Mouse (Mus musculus) neural tube, embryonic 10.5 days (tissue): Measurements from ENCODE around the gene Eif2b3.

Experiments
- DNase-seq: peaks from one replicate; pipeline ENCODE4 v3.0.0-alpha.2; 2017; ENCODE audit warnings: low spot score; ENCODE audit errors: extremely low spot score

Eif2b3 gene

DNA sequence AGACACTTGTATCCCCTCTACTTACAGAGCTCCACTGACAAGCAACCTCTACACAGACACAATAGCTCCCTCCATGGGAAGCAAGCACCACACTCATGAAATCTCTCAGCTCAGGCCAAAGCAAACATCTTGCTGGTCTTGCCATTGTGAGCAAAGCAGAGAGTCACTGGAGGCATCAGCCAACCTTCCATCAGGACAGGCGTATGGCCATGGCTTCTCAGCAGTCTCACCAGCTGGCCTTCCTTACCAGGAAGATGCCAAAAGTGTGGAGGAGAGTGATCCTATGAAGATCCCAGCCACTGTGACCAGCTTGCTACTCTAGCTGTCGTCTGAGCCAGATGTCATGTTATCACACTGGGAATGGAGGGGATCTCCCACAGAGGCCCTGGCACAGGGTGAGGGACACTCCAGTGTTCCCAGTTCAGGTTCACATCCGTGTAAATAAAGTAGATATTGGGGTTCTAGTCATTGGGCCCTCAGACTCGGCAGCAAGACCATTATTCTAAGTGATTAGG, 4.2 kb upstream of the Eif2b3 start:
- no peak for DNase-seq

DNA sequence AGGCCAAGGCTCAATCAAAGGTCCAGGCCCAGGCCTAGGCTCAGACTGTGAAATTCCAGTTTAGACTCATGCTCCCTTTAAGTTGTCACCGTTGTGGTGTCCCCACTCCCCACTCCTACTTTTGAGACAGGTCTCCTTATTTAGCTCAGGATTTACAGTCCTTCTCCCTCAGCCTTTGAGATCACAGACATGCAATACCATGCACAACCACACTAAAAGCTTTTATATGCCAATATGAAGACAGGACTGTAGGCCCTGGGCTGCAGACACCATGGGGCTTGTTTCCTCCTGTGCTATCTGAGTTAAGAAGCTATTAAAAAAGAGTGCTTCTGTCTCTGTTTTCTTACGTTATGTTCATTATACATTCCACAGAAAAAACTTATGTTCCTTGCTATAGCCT, 1.5 kb upstream of the Eif2b3 start:
- DNase-seq = no peak

- no peak for DNase-seq
These were observed 875 bp upstream of the Eif2b3 start for GRCm38 (mm10) chr4:117018327-117018726.

DNA sequence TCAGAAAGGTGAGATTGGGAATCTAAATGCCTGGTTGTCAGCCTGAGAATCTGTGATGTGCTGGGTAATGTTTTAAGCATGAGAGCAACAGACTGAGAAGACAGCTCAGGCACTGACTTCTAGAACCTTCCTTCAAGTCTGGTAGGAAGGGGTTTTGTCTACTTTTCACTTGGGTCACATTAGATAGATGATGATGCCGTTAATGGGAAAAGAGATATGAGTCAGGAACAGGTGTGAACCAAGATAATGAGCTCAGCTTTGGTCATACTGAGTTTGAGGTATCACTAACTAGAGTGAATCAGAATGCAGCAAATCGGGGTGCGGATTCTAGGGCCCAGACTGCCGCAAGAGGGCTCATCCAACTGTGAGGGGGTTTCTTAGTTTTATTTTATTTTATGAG, 4.3 kb downstream of the Eif2b3 start:
- no peak for DNase-seq

DNA sequence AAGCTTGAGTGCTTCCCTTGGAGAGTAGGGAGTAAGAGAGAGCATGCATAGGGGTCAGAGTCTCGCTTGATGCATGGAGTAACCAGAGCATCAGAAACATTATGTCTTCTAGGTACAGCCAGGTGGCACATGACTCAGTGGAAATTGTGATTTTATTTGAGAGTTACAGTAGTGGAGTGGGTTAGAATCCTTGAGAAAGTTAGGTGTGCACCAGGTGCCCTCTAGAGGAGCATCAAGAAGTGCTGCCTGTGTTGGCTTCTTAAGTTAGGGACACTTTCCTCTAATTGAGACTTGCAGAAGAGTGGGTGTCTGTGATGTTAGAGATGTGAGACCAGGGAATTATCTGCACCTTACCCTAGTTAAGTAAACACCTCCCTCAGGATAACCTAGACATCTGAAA, 11.9 kb downstream of the Eif2b3 start:
- no peak for DNase-seq

GRCm38 (mm10) chr4:117039925-117040687, 20.9 kb downstream of the Eif2b3 start:
- DNase-seq = no peak

DNA sequence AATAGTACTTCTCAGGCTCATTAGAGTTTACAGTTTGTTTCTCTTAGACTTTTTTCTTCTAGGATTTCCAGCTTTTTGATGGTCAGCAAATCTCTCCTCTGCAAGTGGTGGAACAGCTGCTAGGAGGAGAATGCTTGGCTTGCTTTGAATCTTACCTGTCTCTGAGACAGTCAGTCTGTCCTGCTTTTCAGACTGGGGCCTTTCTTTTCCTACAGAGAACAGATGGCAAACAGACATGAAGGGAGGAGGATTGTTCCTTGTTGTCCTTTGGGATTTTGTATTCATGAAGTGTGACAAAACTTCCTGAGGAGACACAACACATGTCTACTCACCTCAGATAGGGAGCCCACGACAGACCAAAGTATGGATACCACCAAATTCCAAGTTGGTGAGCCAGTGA, 21.6 kb downstream of the Eif2b3 start:
- no peak for DNase-seq

- no peak for DNase-seq
These were observed 22.1 kb downstream of the Eif2b3 start for GRCm38 (mm10) chr4:117041283-117041721.

DNA sequence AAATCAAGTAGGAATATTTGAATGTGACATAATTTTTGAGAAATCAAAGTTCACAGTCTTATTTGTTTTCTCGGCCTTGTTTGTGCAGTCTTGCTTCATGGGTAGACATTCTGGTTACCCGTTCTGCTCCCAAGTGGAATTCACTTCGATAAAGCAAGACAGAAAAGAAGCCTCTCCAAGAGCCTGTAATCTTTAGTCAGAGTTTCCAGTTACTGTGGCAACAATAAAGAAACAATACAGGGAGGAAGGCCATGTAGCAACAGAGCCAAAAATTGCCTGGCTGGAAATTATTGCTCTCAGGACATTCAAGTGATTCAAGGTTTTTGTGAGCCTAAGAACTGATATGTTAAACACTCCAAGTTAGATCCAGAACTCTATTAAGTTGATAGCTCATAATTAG, 29.6 kb downstream of the Eif2b3 start:
- DNase-seq = no peak

- DNase-seq = no peak
These were observed 30.3 kb downstream of the Eif2b3 start for GRCm38 (mm10) chr4:117049485-117049884.

DNA sequence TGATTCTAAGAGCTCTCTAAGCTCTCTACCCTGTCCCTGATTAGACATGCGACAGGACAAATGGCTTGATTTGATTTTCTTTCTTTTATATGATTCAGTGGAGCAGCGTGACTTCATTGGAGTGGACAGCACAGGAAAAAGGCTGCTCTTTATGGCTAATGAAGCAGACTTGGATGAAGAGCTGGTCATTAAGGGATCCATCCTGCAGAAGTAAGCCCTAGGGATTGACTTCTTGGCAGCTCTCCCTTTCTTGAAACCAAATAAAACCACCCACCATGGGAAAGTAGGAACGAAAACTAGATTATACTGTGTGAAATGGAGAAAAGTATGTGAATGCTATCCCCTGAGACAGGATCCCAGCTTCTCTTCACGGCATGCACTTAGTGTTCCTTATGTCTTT, 33.4 kb downstream of the Eif2b3 start:
- no peak for DNase-seq

GRCm38 (mm10) chr4:117053956-117054355, 34.8 kb downstream of the Eif2b3 start:
- no peak for DNase-seq

DNA sequence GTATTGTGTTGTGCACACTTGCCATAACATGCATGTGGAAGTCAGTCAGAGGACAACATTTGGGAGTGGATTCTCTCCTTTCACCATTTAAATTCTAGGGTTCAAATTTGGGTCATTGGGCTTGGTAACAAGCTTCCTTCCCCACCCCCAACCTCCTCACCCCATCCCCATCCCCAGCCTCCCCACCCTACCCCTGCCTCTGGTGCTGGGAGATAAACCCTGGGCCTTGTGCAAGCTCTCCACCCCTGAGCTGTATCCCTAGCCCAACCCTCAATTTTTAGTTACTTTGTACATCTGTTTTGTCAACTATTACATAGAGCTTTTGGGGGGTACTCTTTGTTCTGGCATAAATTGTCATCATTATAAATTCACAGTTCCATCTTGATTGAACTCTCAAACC, 36.9 kb downstream of the Eif2b3 start:
- no peak for DNase-seq

GRCm38 (mm10) chr4:117056514-117056913, 37.3 kb downstream of the Eif2b3 start:
- no peak for DNase-seq

DNA sequence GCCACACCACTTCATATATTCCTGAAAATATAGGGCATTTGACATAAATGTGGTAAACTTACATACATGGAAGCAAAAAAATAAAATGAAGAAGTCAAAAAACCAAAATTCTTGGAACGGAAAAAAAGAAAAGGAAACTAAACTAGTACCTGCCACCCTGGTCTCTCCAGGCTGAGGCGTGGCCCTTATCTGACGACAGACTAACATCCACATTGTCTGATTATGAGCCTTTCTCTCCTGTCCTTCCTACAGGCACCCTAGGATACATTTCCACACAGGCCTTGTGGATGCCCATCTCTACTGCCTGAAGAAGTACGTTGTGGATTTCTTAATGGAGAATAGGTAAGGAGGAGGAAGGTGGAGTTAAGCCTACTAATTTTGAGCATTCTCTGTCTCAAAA, 39.3 kb downstream of the Eif2b3 start:
- no peak for DNase-seq

- DNase-seq = no peak
These were observed 43.6 kb downstream of the Eif2b3 start for GRCm38 (mm10) chr4:117062700-117063390.

GRCm38 (mm10) chr4:117068035-117068434, 48.8 kb downstream of the Eif2b3 start:
- no peak for DNase-seq

- DNase-seq = no peak
These were observed 50.4 kb downstream of the Eif2b3 start for GRCm38 (mm10) chr4:117069647-117070046.

DNA sequence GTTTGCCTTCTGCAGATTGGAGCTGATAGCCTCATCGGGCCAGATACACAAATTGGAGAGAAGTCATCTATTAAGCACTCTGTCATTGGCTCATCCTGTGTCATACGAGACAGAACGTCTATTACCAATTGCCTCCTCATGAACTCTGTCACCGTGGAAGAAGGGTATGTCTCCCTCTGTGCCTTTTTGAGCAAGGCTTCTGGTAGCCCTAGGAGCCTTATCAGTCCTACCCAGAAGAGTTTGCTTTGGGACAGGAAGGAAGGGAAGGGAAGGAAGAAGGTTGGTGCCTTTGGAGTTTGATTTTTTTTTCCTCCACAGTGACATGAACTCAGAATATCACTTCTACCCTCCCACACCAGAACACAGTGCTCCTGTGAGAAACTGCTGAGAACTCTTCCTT, 51.4 kb downstream of the Eif2b3 start:
- no peak for DNase-seq

GRCm38 (mm10) chr4:117071183-117071582, 52.0 kb downstream of the Eif2b3 start:
- DNase-seq = no peak

- DNase-seq = no peak
These were observed 68.9 kb downstream of the Eif2b3 start for GRCm38 (mm10) chr4:117087948-117088640.

DNA sequence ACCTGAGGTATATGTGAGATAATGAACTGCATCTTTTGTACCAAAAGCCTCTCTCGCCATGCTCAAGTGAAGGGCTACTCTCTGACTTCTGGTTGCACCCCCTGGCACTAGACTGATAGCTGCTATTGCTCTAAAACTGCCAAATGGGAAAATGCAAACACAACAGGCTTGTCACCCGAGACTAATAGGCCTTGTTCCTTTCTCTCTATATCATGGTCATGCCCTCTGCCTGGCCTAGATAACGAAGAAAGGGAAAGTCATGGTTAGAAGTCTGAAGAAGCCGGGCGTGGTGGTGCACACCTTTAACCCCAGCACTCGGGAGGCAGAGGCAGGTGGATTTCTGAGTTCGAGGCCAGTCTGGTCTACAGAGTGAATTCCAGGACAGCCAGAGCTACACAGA, 71.4 kb downstream of the Eif2b3 start:
- no peak for DNase-seq
